In the genomic region with DNA sequence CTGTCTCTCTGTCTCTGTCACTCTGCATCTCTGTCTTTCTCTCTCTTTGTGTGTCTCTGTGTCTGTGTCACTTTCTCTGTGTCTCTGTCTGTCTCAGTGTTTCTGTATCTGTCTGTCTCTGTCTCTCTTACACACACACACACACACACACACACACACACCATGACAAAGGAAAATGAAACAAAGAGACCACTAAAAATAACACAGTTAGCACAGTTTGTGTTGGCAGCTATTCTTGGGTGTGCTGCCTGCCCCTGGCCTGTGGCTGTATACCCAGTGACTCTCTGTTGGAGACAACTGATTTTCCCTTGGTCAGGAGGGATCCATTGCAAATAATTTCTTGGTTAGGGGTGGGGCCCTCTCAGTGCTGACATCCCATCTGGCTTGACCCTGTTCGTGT, we compare ENCODE assay signal across 26 mouse cellular contexts.
DNase-seq lines count a peak whose midpoint lies in the region; ATAC-seq lines count a peak whose summit lies in the region.
"Had no signal": no experiment of that assay in that cellular context is flagged by ENCODE, and none has a peak within 500 bp of the region (broad histone marks: within the 10 kb centered on the region; RNA-seq: fewer than 3 reads in every experiment).

No protein-coding gene starts in this region.

- no peak overlapping the region for H3K27ac ChIP-seq in heart, embryonic 12.5 days (ENCODE audit: poor library complexity, severe bottlenecking)
- no peak overlapping the region for H3K27ac ChIP-seq in heart, embryonic 16.5 days (ENCODE audit: low read length)
- H3K27ac ChIP-seq: embryonic facial prominence, embryonic 10.5 days; embryonic facial prominence, embryonic 13.5 days; forebrain, embryonic 12.5 days; forebrain, embryonic 15.5 days; heart, embryonic 13.5 days; hindbrain, embryonic 12.5 days; hindbrain, embryonic 15.5 days had no signal

- intact Hi-C loops in heart, postnatal 14 days (cut with DNase I): no loop called here

- peak; percentile 48; the same call in 1 of the 2 replicates for ATAC-seq in heart, embryonic 12.5 days (ENCODE audit: insufficient number of reproducible peaks, low FRiP score)
- ATAC-seq in heart, embryonic 16.5 days (replicated peaks; ENCODE audit: extremely low read depth, insufficient read depth, low FRiP score): peak; percentile 32; the same call in 1 of the 2 replicates
- ATAC-seq: activated CD4-positive, CD25-positive, alpha-beta regulatory T cell, adult 4 months; CD4-positive, CD25-positive, alpha-beta regulatory T cell, adult 4 months; forebrain, embryonic 15.5 days; intestine, postnatal 0 days had no signal

- H3K27me3 ChIP-seq in heart, embryonic 12.5 days (replicated peaks): no peaks in the 10 kb centered on the region
- H3K27me3 ChIP-seq in heart, embryonic 16.5 days (ENCODE audit: control insufficient read depth, insufficient read depth, low read length): no peaks in the 10 kb centered on the region
- H3K27me3 ChIP-seq: embryonic facial prominence, embryonic 13.5 days; forebrain, embryonic 12.5 days; forebrain, embryonic 15.5 days; heart, embryonic 13.5 days; hindbrain, embryonic 12.5 days; hindbrain, embryonic 15.5 days had no signal

- no peaks in the 10 kb centered on the region for H3K9me3 ChIP-seq in heart, embryonic 12.5 days (replicated peaks)
- H3K9me3 ChIP-seq in heart, embryonic 16.5 days (replicated peaks; ENCODE audit: control insufficient read depth, low read length): no peaks in the 10 kb centered on the region
- H3K9me3 ChIP-seq: embryonic facial prominence, embryonic 10.5 days; embryonic facial prominence, embryonic 13.5 days; forebrain, embryonic 12.5 days; forebrain, embryonic 15.5 days; heart, embryonic 13.5 days; hindbrain, embryonic 12.5 days; hindbrain, embryonic 15.5 days had no signal

- no peak for DNase-seq in heart, adult 9 months (ENCODE audit: low spot score in 2 of 2)
- no peak for DNase-seq in heart, postnatal 14 days
- DNase-seq in Muller cell, postnatal 12 days (ENCODE audit: inconsistent ontology term): peak; percentile 9
- DNase-seq in left cerebral cortex, adult 8-10 months (ENCODE audit: low spot score in 2 of 2): no peak
- DNase-seq: adrenal gland, adult 8-10 months; adrenal gland, postnatal 25 days; cerebellum, adult 11-12 months; cerebellum, adult 8-10 months; cerebellum, postnatal 10 days; cerebellum, postnatal 36 days; embryo, embryonic 11 days; gastrocnemius, postnatal 25 days; kidney, adult 2 months had no signal

- H3K4me2 ChIP-seq in heart, embryonic 12.5 days: no peak overlapping the region
- H3K4me2 ChIP-seq in heart, embryonic 16.5 days (ENCODE audit: low read depth, low read length): no peak overlapping the region
- H3K4me2 ChIP-seq: embryonic facial prominence, embryonic 13.5 days; forebrain, embryonic 12.5 days; forebrain, embryonic 15.5 days; heart, embryonic 13.5 days; hindbrain, embryonic 12.5 days; hindbrain, embryonic 15.5 days had no signal

- H3K36me3 ChIP-seq in heart, embryonic 12.5 days: no peaks in the 10 kb centered on the region
- H3K36me3 ChIP-seq in heart, embryonic 16.5 days (ENCODE audit: control insufficient read depth, insufficient read depth): no peaks in the 10 kb centered on the region
- H3K36me3 ChIP-seq: embryonic facial prominence, embryonic 10.5 days; embryonic facial prominence, embryonic 13.5 days; forebrain, embryonic 12.5 days; forebrain, embryonic 15.5 days; heart, embryonic 13.5 days; hindbrain, embryonic 12.5 days; hindbrain, embryonic 15.5 days had no signal

- no peak overlapping the region for H3K9ac ChIP-seq in heart, embryonic 12.5 days
- no peak overlapping the region for H3K9ac ChIP-seq in heart, embryonic 16.5 days (ENCODE audit: low read length)
- H3K9ac ChIP-seq: embryonic facial prominence, embryonic 13.5 days; forebrain, embryonic 12.5 days; forebrain, embryonic 15.5 days; heart, embryonic 13.5 days; hindbrain, embryonic 12.5 days; hindbrain, embryonic 15.5 days had no signal

- 63% methylated on average over 1 of the region's 1 CpGs for WGBS in heart, embryonic 12.5 days
- WGBS in heart, embryonic 16.5 days: 60% methylated on average over 1 of the region's 1 CpGs

- no peak overlapping the region for H3K4me3 ChIP-seq in heart, embryonic 12.5 days
- no peak overlapping the region for H3K4me3 ChIP-seq in heart, embryonic 16.5 days (ENCODE audit: low read length)
- H3K4me3 ChIP-seq: embryonic facial prominence, embryonic 10.5 days; embryonic facial prominence, embryonic 13.5 days; erythroblast, embryonic 14.5 days; forebrain, embryonic 12.5 days; forebrain, embryonic 15.5 days; heart, embryonic 13.5 days; hindbrain, embryonic 12.5 days; hindbrain, embryonic 15.5 days had no signal

- H3K4me1 ChIP-seq in heart, embryonic 12.5 days (replicated peaks): peaks cover 5% of the 10 kb centered on the region
- peaks cover 6% of the 10 kb centered on the region for H3K4me1 ChIP-seq in heart, embryonic 16.5 days (ENCODE audit: control insufficient read depth, insufficient read depth, low read length)
- H3K4me1 ChIP-seq: embryonic facial prominence, embryonic 10.5 days; embryonic facial prominence, embryonic 13.5 days; forebrain, embryonic 12.5 days; forebrain, embryonic 15.5 days; hindbrain, embryonic 12.5 days; hindbrain, embryonic 15.5 days had no signal
